Comparison of ENCODE assay signal across 17 mouse cellular contexts in the genomic region with DNA sequence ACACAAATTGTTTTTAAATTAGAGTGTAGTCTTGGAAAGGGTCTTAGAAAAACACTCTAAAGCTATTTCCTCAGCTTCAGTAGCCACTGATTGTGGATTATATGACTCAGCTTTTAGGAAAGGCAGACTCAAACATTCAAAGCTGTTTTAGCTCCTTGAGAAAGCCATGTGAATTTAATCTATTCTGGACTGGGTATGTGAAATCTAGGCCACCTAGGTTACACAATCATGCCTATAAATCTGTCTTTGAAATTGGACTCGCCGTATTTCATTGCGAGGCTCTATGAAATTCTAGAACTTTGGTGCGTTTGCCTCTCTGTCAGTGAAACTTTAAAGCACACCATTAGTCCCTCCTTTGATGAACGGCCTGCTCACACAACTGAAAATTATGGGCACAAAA.
A peak's percentile ranks its signal among the peaks of the same experiment; 100 is the strongest.
DNase-seq lines count a peak whose midpoint lies in the region; ATAC-seq and TF ChIP-seq lines count a peak whose summit lies in the region.
"Had no signal": no experiment of that assay in that cellular context is flagged by ENCODE, and none has a peak within 500 bp of the region (broad histone marks: within the 10 kb centered on the region; RNA-seq: fewer than 3 reads in every experiment).

No protein-coding gene starts in this region.

- H3K4me3 ChIP-seq in gastrocnemius, adult 2 months, result no peak overlapping the region
- H3K4me3 ChIP-seq in limb, embryonic 12.5 days (replicated peaks), result no peak overlapping the region
- H3K4me3 ChIP-seq: limb, embryonic 15.5 days; midbrain, embryonic 12.5 days had no signal

- no peaks in the 10 kb centered on the region; the same call in 1 of the 2 replicates for H3K4me1 ChIP-seq in limb, embryonic 12.5 days (replicated peaks)
- H3K4me1 ChIP-seq: limb, embryonic 15.5 days; midbrain, embryonic 12.5 days had no signal

- no peak overlapping the region for H3K9ac ChIP-seq in limb, embryonic 12.5 days (replicated peaks)
- H3K9ac ChIP-seq: limb, embryonic 15.5 days; midbrain, embryonic 12.5 days had no signal

- 9% methylated on average over 5 of the region's 5 CpGs for WGBS in limb, embryonic 12.5 days

- no peak overlapping the region for H3K4me2 ChIP-seq in limb, embryonic 12.5 days
- H3K4me2 ChIP-seq: limb, embryonic 15.5 days; midbrain, embryonic 12.5 days had no signal

- peak; percentile 14 for DNase-seq in gastrocnemius, adult 2 months
- DNase-seq in gastrocnemius, postnatal 4 days (ENCODE audit: low spot score in 2 of 2), result no peak
- peak; percentile 19 for DNase-seq in adrenal gland, postnatal 14 days
- DNase-seq in embryo, embryonic 11.5 days (ENCODE audit: low read depth, low spot score), result peak; percentile 39
- no peak for DNase-seq in heart, adult 18-20 months
- no peak for DNase-seq in liver
- DNase-seq: cerebellum, postnatal 10 days; heart, postnatal 14 days; kidney, postnatal 10 days; lung, postnatal 10 days; thymus, adult 18-20 months had no signal

- TF ChIP-seq CTCF in gastrocnemius, adult 2 months (IDR thresholded peaks at IDR 0.05), result no peak

- H3K36me3 ChIP-seq in limb, embryonic 12.5 days, result no peaks in the 10 kb centered on the region
- H3K36me3 ChIP-seq: limb, embryonic 15.5 days; midbrain, embryonic 12.5 days had no signal

- peak overlapping the region; percentile 79 for H3K27ac ChIP-seq in gastrocnemius, adult 2 months
- H3K27ac ChIP-seq in limb, embryonic 12.5 days, result no peak overlapping the region
- H3K27ac ChIP-seq: hindbrain, postnatal 0 days; limb, embryonic 15.5 days; midbrain, embryonic 12.5 days had no signal

- no peaks in the 10 kb centered on the region for H3K9me3 ChIP-seq in limb, embryonic 12.5 days
- H3K9me3 ChIP-seq: limb, embryonic 15.5 days; midbrain, embryonic 12.5 days had no signal

- no peaks in the 10 kb centered on the region for H3K27me3 ChIP-seq in limb, embryonic 12.5 days
- H3K27me3 ChIP-seq: limb, embryonic 15.5 days; midbrain, embryonic 12.5 days had no signal

- intact Hi-C loops in gastrocnemius, adult 2 months (cut with DNase I), result no loop called here

- 0 out of 2 replicates have a peak, but pooled peaks have one; percentile 31 for ATAC-seq in limb, embryonic 12.5 days (ENCODE audit: insufficient number of reproducible peaks, insufficient read depth, low FRiP score, low TSS enrichment, low read depth)
- ATAC-seq: activated CD4-positive, CD25-positive, alpha-beta regulatory T cell, adult 4 months; CD4-positive, CD25-positive, alpha-beta regulatory T cell, adult 4 months; hindbrain, postnatal 0 days had no signal

Comparison
In these comparisons a context has a peak if more than half of its experiments do, and no peak if none do; other contexts are left out.
1. DNase-seq: peak in gastrocnemius, adult 2 months (single experiment), adrenal gland, postnatal 14 days (single experiment) and embryo, embryonic 11.5 days (single experiment); none in gastrocnemius, postnatal 4 days (0 of 2), heart, adult 18-20 months (0 of 2) and liver (single experiment).